Mouse (Mus musculus) myocyte (in vitro differentiated cells): Measurements from ENCODE around the gene Crat.

ENCODE experiments used
- E2F4 ChIP-seq: IDR thresholded peaks from one replicate; pipeline ENCODE4 v1.6.1; 2011; ENCODE audit warnings: mild to moderate bottlenecking, control low read depth, moderate library complexity; ENCODE audit not compliant: insufficient read depth
- MAX ChIP-seq: IDR thresholded peaks from one replicate; pipeline ENCODE4 v1.6.1; 2011; ENCODE audit warnings: low read depth, mild to moderate bottlenecking, control low read depth
- POLR2A ChIP-seq: IDR thresholded peaks from one replicate; pipeline ENCODE4 v1.6.1; 2011; ENCODE audit warnings: low read depth, mild to moderate bottlenecking, control low read depth, moderate library complexity; ENCODE audit not compliant: insufficient read length
- USF1 ChIP-seq: IDR thresholded peaks from one replicate; pipeline ENCODE4 v1.6.1; 2011; ENCODE audit warnings: low read depth, mild to moderate bottlenecking, control low read depth, moderate library complexity

GRCm38 (mm10) chr2:30399191-30400171 is 16.1 kb downstream of the Crat start:
- TF ChIP-seq MAX (no peak), POLR2A (no peak), USF1 (no peak), E2F4 (no peak)
